Mouse (Mus musculus) CH12.LX (cell line): ENCODE measurements around the gene Brms1l. TPM values are rescaled to one million over a fixed set of nuclear protein-coding genes. Genes with fewer than 3 reads are reported as not detected.

ENCODE experiments used
- DNase-seq: peaks from one replicate; pipeline ENCODE4 v3.0.0-alpha.2; 2013; ENCODE audit errors: extremely low read depth
- H3K27ac ChIP-seq: 2 replicates; pipeline ENCODE4 v1.5.1; 2012; ENCODE audit warnings: low read depth, mild to moderate bottlenecking, control low read depth, moderate library complexity; ENCODE audit not compliant: insufficient read depth
- H3K27me3 ChIP-seq: replicated peaks from 2 replicates; pipeline ENCODE3; 2012; ENCODE audit warnings: inconsistent platforms
- H3K36me3 ChIP-seq, 2 experiments: replicated peaks in 1 of 2; 2 replicates each; pipeline versions ENCODE3 to v1.6.1; 2012; ENCODE audit warnings: inconsistent platforms in 1 of 2, low read length in 1 of 2, mild to moderate bottlenecking in 1 of 2, mixed read lengths in 1 of 2, moderate library complexity in 1 of 2; ENCODE audit not compliant: control insufficient read depth in 1 of 2, insufficient read depth in 1 of 2
- H3K4me1 ChIP-seq, 2 experiments: 2 replicates each; pipeline ENCODE4 v1.6.1; 2012; ENCODE audit warnings: inconsistent platforms in 1 of 2, moderate library complexity in 1 of 2; ENCODE audit not compliant: insufficient read depth in 2 of 2, control insufficient read depth in 1 of 2
- H3K4me2 ChIP-seq: 2 replicates; pipeline ENCODE4 v1.6.1; 2012; ENCODE audit warnings: low read depth, mild to moderate bottlenecking, control low read depth; ENCODE audit not compliant: poor library complexity, insufficient read depth, severe bottlenecking
- H3K4me3 ChIP-seq, 3 experiments: fragments of 150-350 bp in 1 of 3; sonication (generic) in 1 of 3; replicated peaks in 1 of 3; 2 replicates each; pipeline versions ENCODE3 to v1.5.1; 2011 to 2012; ENCODE audit warnings: low read depth in 2 of 3, low read length in 2 of 3, mild to moderate bottlenecking in 2 of 3, moderate library complexity in 2 of 3, control low read depth in 1 of 3, improper control_type of control experiment in 1 of 3, inconsistent platforms in 1 of 3, mixed read lengths in 1 of 3; ENCODE audit not compliant: poor library complexity in 1 of 3
- H3K79me2 ChIP-seq: replicated peaks from 2 replicates; pipeline ENCODE4 v1.6.1; 2012; ENCODE audit warnings: mild to moderate bottlenecking, moderate library complexity; ENCODE audit not compliant: control insufficient read depth, poor library complexity, insufficient read depth, severe bottlenecking; ENCODE audit errors: extremely low read depth
- H3K9ac ChIP-seq: 2 replicates; pipeline ENCODE4 v1.6.1; 2012; ENCODE audit warnings: low read depth, mild to moderate bottlenecking, control low read depth, moderate library complexity; ENCODE audit not compliant: insufficient read depth
- H3K9me3 ChIP-seq: replicated peaks from 2 replicates; pipeline ENCODE3; 2012; ENCODE audit warnings: low read length, inconsistent platforms, mixed read lengths
- BHLHE40 ChIP-seq: IDR thresholded peaks from 2 replicates; pipeline ENCODE4 v1.6.1; 2011; ENCODE audit warnings: mild to moderate bottlenecking, low read depth, low read length, improper control_type of control experiment
- CHD1 ChIP-seq: IDR thresholded peaks from 2 replicates; pipeline ENCODE4 v1.6.1; 2012; ENCODE audit warnings: low read depth, low read length, improper control_type of control experiment, inconsistent platforms
- CTCF ChIP-seq, 2 experiments: IDR thresholded peaks in 1 of 2; conservative IDR thresholded peaks in 1 of 2; 2 replicates each; pipeline ENCODE4 v1.5.1; 2011 to 2012; ENCODE audit warnings: low read depth in 2 of 2, low read length in 2 of 2, improper control_type of control experiment in 1 of 2, inconsistent platforms in 1 of 2, mild to moderate bottlenecking in 1 of 2, moderate library complexity in 1 of 2
- E2F4 ChIP-seq: IDR thresholded peaks from 2 replicates; pipeline ENCODE4 v1.6.1; 2011; ENCODE audit warnings: low read depth, low read length, improper control_type of control experiment; ENCODE audit not compliant: insufficient replicate concordance
- ELF1 ChIP-seq: IDR thresholded peaks from 2 replicates; pipeline ENCODE4 v1.6.1; 2014; ENCODE audit warnings: low read depth, mild to moderate bottlenecking, inconsistent platforms, low read length, improper control_type of control experiment
- EP300 ChIP-seq: IDR thresholded peaks from 2 replicates; pipeline ENCODE4 v1.6.1; 2011; ENCODE audit warnings: low read length, improper control_type of control experiment
- JUND ChIP-seq: conservative IDR thresholded peaks from 2 replicates; pipeline ENCODE4 v1.6.1; 2011; ENCODE audit warnings: low read depth, low read length, improper control_type of control experiment
- MAFK ChIP-seq: IDR thresholded peaks from 2 replicates; pipeline ENCODE4 v1.6.1; 2011; ENCODE audit warnings: low read length, improper control_type of control experiment; ENCODE audit not compliant: insufficient replicate concordance
- MAZ ChIP-seq: IDR thresholded peaks from 2 replicates; pipeline ENCODE4 v1.6.1; 2012; ENCODE audit warnings: low read depth, mild to moderate bottlenecking, inconsistent platforms, low read length, improper control_type of control experiment, moderate library complexity
- NELFE ChIP-seq: IDR thresholded peaks from 2 replicates; pipeline ENCODE4 v1.6.1; 2011; ENCODE audit warnings: low read depth, low read length, improper control_type of control experiment
- NRF1 ChIP-seq: IDR thresholded peaks from 2 replicates; pipeline ENCODE4 v1.6.1; 2014; ENCODE audit warnings: low read depth, mild to moderate bottlenecking, inconsistent platforms, low read length, improper control_type of control experiment, moderate library complexity
- POLR2AphosphoS2 ChIP-seq: IDR thresholded peaks from 2 replicates; pipeline ENCODE4 v1.6.1; 2011; ENCODE audit warnings: low read depth, low read length, improper control_type of control experiment
- RAD21 ChIP-seq: IDR thresholded peaks from 2 replicates; pipeline ENCODE4 v1.6.1; 2011; ENCODE audit warnings: low read depth, mild to moderate bottlenecking, low read length, improper control_type of control experiment, moderate library complexity
- TCF12 ChIP-seq: IDR thresholded peaks from 2 replicates; pipeline ENCODE4 v1.6.1; 2014; ENCODE audit warnings: low read depth, mild to moderate bottlenecking, inconsistent platforms, low read length, improper control_type of control experiment
- UBTF ChIP-seq: IDR thresholded peaks from 2 replicates; pipeline ENCODE4 v1.6.1; 2012; ENCODE audit warnings: low read depth, mild to moderate bottlenecking, inconsistent platforms, low read length, improper control_type of control experiment, moderate library complexity
- USF2 ChIP-seq: conservative IDR thresholded peaks from 2 replicates; pipeline ENCODE4 v1.6.1; 2011; ENCODE audit warnings: low read depth, low read length, improper control_type of control experiment
- ZMIZ1 ChIP-seq: IDR thresholded peaks from 2 replicates; pipeline ENCODE4 v1.6.1; 2012; ENCODE audit warnings: low read depth, mild to moderate bottlenecking, inconsistent platforms, low read length, improper control_type of control experiment
- ZNF384 ChIP-seq: IDR thresholded peaks from 2 replicates; pipeline ENCODE4 v1.6.1; 2012; ENCODE audit warnings: low read depth, low read length, improper control_type of control experiment, inconsistent platforms
- dilution Hi-C: fragments of 300-500 bp; cut with MboI; formaldehyde crosslinking; loops from 2 replicates; pipeline ENCODE4 v1.14.3; 2020; ENCODE audit warnings: low sequenced_read_pairs; ENCODE audit not compliant: extremely low pct_unique_long_range_greater_than_20kb, extremely low pct_ligation_motif_present
- in situ Hi-C: fragments of 300-500 bp; cut with MboI; formaldehyde crosslinking; loops from 3 replicates; pipeline ENCODE4 v1.14.3; 2019; ENCODE audit warnings: low sequenced_read_pairs, low pct_ligation_motif_present, low pct_unique_long_range_greater_than_20kb, mixed read lengths
- polyA plus RNA-seq: library from polyadenylated mRNA; unstranded; fragments of >175 nt; gene quantifications from 2 replicates; pipeline ENCODE4 v1.2.1, GENCODE M21; 2012; ENCODE audit warnings: low read depth; ENCODE audit not compliant: insufficient read length
- total RNA-seq, 2 experiments: library from RNA; depleted of rRNA; stranded (reverse); fragments of 300-350 nt in 1 of 2; fragments of >200 nt in 1 of 2; gene quantifications; 2 replicates each; pipeline ENCODE4 v1.2.3; 2012 to 2014

Gene Brms1l
- total and polyA plus RNA-seq, 3 experiments, result 17.8 to 32.6 (median 18.9) TPM

DNA sequence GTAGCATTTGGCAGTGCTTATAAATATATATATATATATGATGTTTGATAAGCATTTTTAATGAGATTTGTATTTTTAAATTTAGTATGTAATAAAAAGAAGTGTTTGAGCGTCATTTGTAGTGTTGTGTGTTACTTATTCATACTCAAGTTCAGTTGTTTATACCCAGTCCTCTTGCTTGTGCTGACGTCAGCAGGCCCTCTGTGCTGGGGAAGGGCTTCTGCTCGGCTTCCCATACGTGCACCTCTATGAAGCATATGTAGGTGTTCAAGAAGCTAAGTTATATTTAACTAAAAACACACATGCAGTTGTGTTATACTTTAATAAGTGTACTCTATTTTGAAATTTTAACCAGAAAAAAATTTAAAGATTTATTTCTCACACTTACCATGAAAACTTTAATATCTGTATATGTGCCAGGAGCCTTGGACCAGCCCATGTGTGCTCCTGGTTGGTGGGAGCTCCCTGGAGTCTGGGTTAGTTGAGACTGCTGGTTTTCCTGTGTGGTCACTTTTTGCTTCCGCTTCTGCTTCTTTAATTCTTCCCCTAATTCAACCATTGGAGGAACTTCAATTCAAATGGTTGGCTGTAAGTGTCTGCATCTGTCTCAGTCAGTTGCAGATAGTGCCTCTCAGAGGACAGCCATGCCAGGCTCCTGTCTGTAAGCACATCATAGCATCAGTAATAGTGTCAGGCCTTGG lies 33.6 kb downstream of the Brms1l start:
- no peak for TF ChIP-seq NRF1
- no peak for TF ChIP-seq JUND
- TF ChIP-seq, all 38 proteins: peak for 0
- no peak for DNase-seq
- H3K9me3 ChIP-seq, result no peaks in the 10 kb centered on the region
- no peaks in the 10 kb centered on the region for H3K4me1 ChIP-seq
- H3K9ac ChIP-seq, result no peak overlapping the region
- H3K36me3 ChIP-seq, result peaks cover 20 to 54% of the 10 kb centered on the region in 2 experiments
- dilution Hi-C loops (no loop called here), in situ Hi-C loops (no loop called here)
- no peaks in the 10 kb centered on the region for H3K79me2 ChIP-seq
- H3K4me3 ChIP-seq, result no peak overlapping the region
- no peak overlapping the region for H3K27ac ChIP-seq
- H3K4me2 ChIP-seq, result no peak overlapping the region
- no peaks in the 10 kb centered on the region for H3K27me3 ChIP-seq

DNA sequence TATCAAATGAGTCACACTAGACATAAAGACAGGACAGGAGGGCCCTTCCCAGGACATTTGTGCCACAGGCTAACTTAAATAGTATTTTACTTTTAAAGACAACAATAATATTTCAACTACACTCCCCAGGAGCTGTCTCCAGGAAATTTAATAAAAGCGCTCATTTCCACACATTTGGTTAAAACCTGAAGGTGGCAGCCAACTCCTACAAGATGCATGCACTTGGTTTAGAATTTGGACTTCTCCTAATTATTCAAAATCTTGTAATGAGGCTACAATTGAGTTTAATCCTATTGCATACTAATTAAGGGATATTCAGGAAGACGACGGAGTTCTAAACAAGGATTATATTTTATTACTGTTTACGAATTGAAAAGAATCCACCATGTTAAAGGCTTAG lies 49.3 kb downstream of the Brms1l start:
- no peak overlapping the region for H3K9ac ChIP-seq
- in situ Hi-C loops (loop anchor here (25.0 kb wide), 1 partner anchor 652 kb away; the partner anchor contains the start of gene Nkx2-1), dilution Hi-C loops (no loop called here)
- no peaks in the 10 kb centered on the region for H3K27me3 ChIP-seq
- H3K9me3 ChIP-seq, result no peaks in the 10 kb centered on the region
- no peak overlapping the region for H3K4me3 ChIP-seq
- no peak overlapping the region for H3K27ac ChIP-seq
- no peaks in the 10 kb centered on the region for H3K36me3 ChIP-seq
- no peaks in the 10 kb centered on the region for H3K79me2 ChIP-seq
- H3K4me2 ChIP-seq, result no peak overlapping the region
- TF ChIP-seq UBTF (no peak), TCF12 (no peak), EP300 (no peak), RAD21 (peak; percentile 41), MAFK (no peak), BHLHE40 (no peak), MAZ (no peak), ZNF384 (no peak), ELF1 (no peak), E2F4 (no peak), CHD1 (no peak), POLR2AphosphoS2 (no peak), ZMIZ1 (no peak), CTCF (conservative IDR thresholded peaks at IDR 0.05 in 1 of 2, IDR thresholded peaks at IDR 0.05 in 1 of 2; ENCODE audit: low read depth in 2 of 2, low read length in 2 of 2) (peak in 1 of 2 experiments; percentile 41; a peak in 2 of 4 replicates), USF2 (no peak), NELFE (no peak)
- H3K4me1 ChIP-seq, result no peaks in the 10 kb centered on the region
- no peak for DNase-seq
